Mouse (Mus musculus) embryonic facial prominence, embryonic 14.5 days (tissue): Measurements from ENCODE around the gene Zfp106. TPM values are rescaled to one million over a fixed set of nuclear protein-coding genes. Genes with fewer than 3 reads are reported as not detected.
"Not testable (repeated sequence)": the region's sequence is repeated elsewhere in the genome, so short reads cannot be mapped to it uniquely, and the experiment has no call there.

Source experiments
- ATAC-seq: fragments of 200-750 bp; cut with Nextera tagmentation; 2 replicates; pipeline ENCODE4 v1.8.0; 2017; ENCODE audit warnings: low read depth, moderate number of reproducible peaks, moderate TSS enrichment
- DNase-seq: peaks from one replicate; pipeline ENCODE4 v3.0.0-alpha.2; 2015; ENCODE audit warnings: low spot score
- H3K27ac ChIP-seq: fragments of 300-500 bp; sonication (generic); replicated peaks from 2 replicates; pipeline ENCODE4 v1.5.1; 2014; ENCODE audit warnings: low read depth, mild to moderate bottlenecking, low read length, moderate library complexity
- H3K27me3 ChIP-seq: fragments of 300-500 bp; sonication (generic); replicated peaks from 2 replicates; pipeline ENCODE4 v1.6.1; 2014; ENCODE audit warnings: low read length; ENCODE audit not compliant: control insufficient read depth, insufficient read depth
- H3K36me3 ChIP-seq: fragments of 300-500 bp; sonication (generic); 2 replicates; pipeline ENCODE4 v1.6.1; 2014; ENCODE audit warnings: low read length, mixed read lengths; ENCODE audit not compliant: control insufficient read depth, insufficient read depth
- H3K4me1 ChIP-seq: fragments of 300-500 bp; sonication (generic); 2 replicates; pipeline ENCODE4 v1.6.1; 2014; ENCODE audit warnings: antibody characterized with exemption, low read length; ENCODE audit not compliant: control insufficient read depth, insufficient read depth
- H3K4me2 ChIP-seq: fragments of 300-500 bp; sonication (generic); 2 replicates; pipeline ENCODE4 v1.6.1; 2014; ENCODE audit warnings: low read depth, mild to moderate bottlenecking, low read length, moderate library complexity, mixed read lengths
- H3K4me3 ChIP-seq: fragments of 300-500 bp; sonication (generic); 2 replicates; pipeline ENCODE4 v1.5.1; 2014; ENCODE audit warnings: low read depth, mild to moderate bottlenecking, low read length
- H3K9ac ChIP-seq: fragments of 300-500 bp; sonication (generic); 2 replicates; pipeline ENCODE4 v1.6.1; 2014; ENCODE audit warnings: low read depth, mild to moderate bottlenecking, low read length, moderate library complexity, mixed read lengths
- H3K9me3 ChIP-seq: fragments of 300-500 bp; sonication (generic); 2 replicates; pipeline ENCODE4 v1.6.1; 2016; ENCODE audit warnings: low read length; ENCODE audit not compliant: control insufficient read depth
- WGBS: fragments of 180-500 bp; shearing (Covaris S2); extraction: QIAGEN DNeasy Blood & Tissue Kit; methylation state at CpG from one replicate; pipeline ENCODE4 v1.1.7; 2014; 5-methylcytosine and 5-hydroxymethylcytosine counted together
- polyA plus RNA-seq: library from polyadenylated mRNA; unstranded; fragments of >200 nt; fragmentation: Nextera tagmentation; extraction: Ambion mirVana; gene quantifications from 2 replicates; pipeline ENCODE4 v1.2.1, GENCODE M21; 2014

Zfp106 gene
- polyA plus RNA-seq, 1 experiment from 2014 or later: 65.4 TPM

DNA sequence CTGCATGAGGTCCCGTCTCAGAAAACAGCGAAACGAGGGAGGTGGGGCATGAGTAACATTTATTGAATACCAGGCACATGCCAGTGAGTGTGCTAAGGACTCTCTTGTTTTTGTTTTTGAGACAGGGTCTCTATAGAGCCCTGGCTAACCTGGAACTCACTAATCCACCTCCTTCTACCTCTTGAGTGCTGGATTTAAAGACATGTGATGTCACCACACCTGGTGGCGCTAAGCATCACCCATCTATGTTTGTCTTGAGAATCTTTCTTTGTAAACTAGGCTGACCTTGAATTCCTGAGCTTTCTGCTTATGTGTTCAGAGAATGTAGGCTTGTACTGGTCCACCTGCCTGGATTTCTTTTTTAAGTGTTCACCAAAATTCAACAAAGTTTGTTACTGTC is 14.2 kb upstream of the Zfp106 start:
- WGBS: 78% methylated on average over 4 of the region's 4 CpGs
- no peak overlapping the region for H3K27ac ChIP-seq

GRCm38 (mm10) chr2:120575978-120576377 is 12.3 kb upstream of the Zfp106 start:
- Histone ChIP-seq H3K4me3 (no peak overlapping the region), H3K27me3 (no peaks in the 10 kb centered on the region), H3K36me3 (peaks cover 21% of the 10 kb centered on the region), H3K4me2 (no peak overlapping the region), H3K27ac (no peak overlapping the region), H3K9ac (no peak overlapping the region), H3K4me1 (peaks cover 14% of the 10 kb centered on the region), H3K9me3 (no peaks in the 10 kb centered on the region)
- WGBS: 90% methylated on average over 2 of the region's 2 CpGs
- DNase-seq (no peak), ATAC-seq (no peak)

More for the DNA sequence above, 14.2 kb upstream of the Zfp106 start:
- ATAC-seq (no peak), DNase-seq (no peak)
- peaks cover 9% of the 10 kb centered on the region for H3K36me3 ChIP-seq
- no peaks in the 10 kb centered on the region for H3K9me3 ChIP-seq
- no peak overlapping the region for H3K4me3 ChIP-seq
- peaks cover 14% of the 10 kb centered on the region for H3K4me1 ChIP-seq
- no peaks in the 10 kb centered on the region for H3K27me3 ChIP-seq
- no peak overlapping the region for H3K4me2 ChIP-seq
- no peak overlapping the region for H3K9ac ChIP-seq

DNA sequence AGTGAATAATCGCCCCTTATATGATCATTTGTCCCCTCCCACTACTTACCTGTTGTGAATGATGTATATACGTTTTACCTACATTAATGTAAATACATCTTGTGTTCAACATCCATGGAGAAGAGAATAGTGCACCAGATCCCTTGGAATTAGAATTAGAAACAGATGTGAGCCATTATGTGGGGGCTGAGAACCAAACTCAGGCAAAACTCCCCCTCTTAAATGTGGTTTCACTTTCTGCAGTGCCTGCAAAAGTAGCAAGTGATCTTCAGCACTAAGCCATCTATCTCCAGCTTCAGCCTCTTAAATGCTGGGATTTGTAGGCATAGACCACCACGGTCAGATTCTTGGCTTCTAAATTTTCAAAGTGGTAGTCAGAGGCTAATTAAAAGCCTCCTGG is 11.5 kb upstream of the Zfp106 start:
- Histone ChIP-seq H3K9ac (no peak overlapping the region), H3K4me2 (peak overlapping the region; percentile 6; the same call in 1 of the 2 replicates), H3K27me3 (no peaks in the 10 kb centered on the region), H3K9me3 (no peaks in the 10 kb centered on the region), H3K27ac (no peak overlapping the region), H3K4me1 (peaks cover 14% of the 10 kb centered on the region), H3K36me3 (peaks cover 21% of the 10 kb centered on the region), H3K4me3 (no peak overlapping the region)
- ATAC-seq (no peak), DNase-seq (peak; percentile 57)
- WGBS: 54% methylated on average over 3 of the region's 3 CpGs

DNA sequence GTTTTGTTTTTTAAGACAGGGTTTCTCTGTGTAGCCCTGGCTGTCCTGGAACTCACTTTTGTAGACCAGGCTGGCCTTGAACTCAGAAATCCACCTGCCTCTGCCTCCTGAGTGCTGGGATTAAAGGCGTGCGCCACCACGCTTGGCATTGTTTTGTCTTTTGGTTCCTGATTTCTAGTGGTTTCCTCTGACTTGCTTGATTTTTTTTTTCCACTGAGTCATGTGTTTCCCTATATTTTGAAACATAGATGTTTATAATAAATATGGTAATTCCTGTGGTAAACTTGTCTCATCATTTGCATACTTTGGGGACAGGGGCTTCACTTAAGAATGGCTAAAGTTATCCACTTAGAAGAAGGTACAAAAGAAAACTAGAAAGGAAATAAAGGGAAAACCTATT is 8.5 kb upstream of the Zfp106 start:
- WGBS: 88% methylated on average over 3 of the region's 3 CpGs
- H3K27me3 ChIP-seq, H3K9me3 ChIP-seq, ATAC-seq, H3K4me3 ChIP-seq, H3K27ac ChIP-seq, H3K9ac ChIP-seq, DNase-seq, H3K4me2 ChIP-seq: not testable (repeated sequence)
- peaks cover 13% of the 10 kb centered on the region for H3K36me3 ChIP-seq
- peaks cover 18% of the 10 kb centered on the region for H3K4me1 ChIP-seq

GRCm38 (mm10) chr2:120571081-120571480 is 7.4 kb upstream of the Zfp106 start:
- Histone ChIP-seq H3K27ac (no peak overlapping the region), H3K4me3 (no peak overlapping the region), H3K27me3 (no peaks in the 10 kb centered on the region), H3K36me3 (peaks cover 13% of the 10 kb centered on the region), H3K4me2 (no peak overlapping the region), H3K4me1 (peaks cover 18% of the 10 kb centered on the region), H3K9me3 (no peaks in the 10 kb centered on the region), H3K9ac (no peak overlapping the region)
- 94% methylated on average over 3 of the region's 3 CpGs for WGBS
- ATAC-seq (no peak), DNase-seq (no peak)

DNA sequence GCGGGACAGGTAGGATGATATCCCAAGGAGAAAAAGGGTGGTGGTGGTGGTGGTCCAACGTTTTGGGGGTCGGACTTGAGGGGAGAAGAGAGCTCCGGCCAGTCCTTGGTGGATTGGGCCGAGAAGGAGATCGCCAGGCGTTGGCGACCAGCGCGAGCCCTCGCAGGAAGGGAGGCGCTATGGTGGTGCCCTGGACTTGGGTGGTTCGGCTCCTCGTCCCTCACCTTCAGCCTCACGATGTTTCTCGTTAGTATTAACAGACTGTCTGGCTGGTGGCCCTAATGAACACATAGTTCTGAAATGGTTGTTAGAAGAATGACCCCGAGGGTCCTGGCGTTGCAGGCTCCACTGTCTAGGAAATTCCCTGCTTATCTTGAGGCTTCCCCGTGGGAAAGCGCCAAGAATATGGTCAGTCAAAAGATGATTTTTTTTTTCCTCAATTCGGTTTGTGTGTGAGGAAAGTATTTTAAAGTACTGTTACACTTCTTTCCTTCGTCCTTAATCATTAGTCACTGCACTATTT is 4.2 kb upstream of the Zfp106 start:
- Histone ChIP-seq H3K27me3 (no peaks in the 10 kb centered on the region), H3K9ac (peak overlapping the region; percentile 85), H3K4me1 (0 out of 2 replicates have a peak, but pooled peaks cover 7% of the 10 kb centered on the region), H3K4me3 (peak overlapping the region; percentile 68), H3K27ac (peak overlapping the region; percentile 97), H3K9me3 (no peaks in the 10 kb centered on the region), H3K36me3 (peaks cover 12% of the 10 kb centered on the region), H3K4me2 (peak overlapping the region; percentile 85)
- under 1% methylated on average over 18 of the region's 22 CpGs for WGBS
- DNase-seq: no peak
- peak; percentile 54 for ATAC-seq

- Histone ChIP-seq H3K4me1 (0 out of 2 replicates have a peak, but pooled peaks cover 11% of the 10 kb centered on the region), H3K27ac (peak within 1 kb of the TSS; percentile 97), H3K9me3 (no peaks in the 10 kb centered on the region), H3K27me3 (no peaks in the 10 kb centered on the region), H3K9ac (peak within 1 kb of the TSS; percentile 85), H3K4me3 (peak within 1 kb of the TSS; percentile 68), H3K4me2 (peak within 1 kb of the TSS; percentile 85), H3K36me3 (peaks cover 5% of the 10 kb centered on the region)
- DNase-seq (peak; percentile 98), ATAC-seq (peak; percentile 95)
- under 1% methylated on average over 42 of the region's 42 CpGs for WGBS
Observed at GRCm38 (mm10) chr2:120566886-120567797, 3.5 kb upstream of the Zfp106 start, which contains the start of gene Snap23. Gene Snap23 (plus strand): TSS chr2:120567671.

DNA sequence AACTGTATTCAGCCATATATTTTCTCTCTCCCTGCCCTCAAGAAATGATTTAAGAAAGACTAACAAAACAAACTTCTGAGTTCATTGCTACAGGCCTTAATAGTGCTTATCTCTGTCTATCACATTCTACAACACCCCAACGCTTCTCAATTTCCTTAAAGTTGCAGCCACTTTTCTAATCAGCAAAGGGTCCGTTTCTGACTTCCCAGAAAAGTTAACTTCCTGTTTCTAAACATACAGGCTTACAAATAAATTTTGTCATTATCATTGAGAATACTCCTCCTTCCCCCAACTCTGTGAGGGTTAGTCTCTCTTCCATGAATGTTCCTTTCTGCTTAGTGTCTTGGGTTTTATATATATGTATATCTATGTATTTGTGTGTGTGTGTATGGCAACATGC is 1.7 kb upstream of the Zfp106 start:
- ATAC-seq: no peak
- DNase-seq: no peak
- no peak overlapping the region for H3K4me2 ChIP-seq
- H3K36me3 ChIP-seq: peaks cover 6% of the 10 kb centered on the region; the same call in 1 of the 2 replicates
- H3K9ac ChIP-seq: no peak overlapping the region
- H3K27me3 ChIP-seq: no peaks in the 10 kb centered on the region
- 0 out of 2 replicates have a peak, but pooled peaks cover 11% of the 10 kb centered on the region for H3K4me1 ChIP-seq
- no peak overlapping the region for H3K4me3 ChIP-seq
- H3K27ac ChIP-seq: no peak overlapping the region
- 85% methylated on average over 2 of the region's 2 CpGs for WGBS
- H3K9me3 ChIP-seq: no peaks in the 10 kb centered on the region
